Comparison of ENCODE assay signal across 13 mouse cellular contexts in genomic region chr12:9997190-9997561, GRCm38 (mm10).
A peak's percentile ranks its signal among the peaks of the same experiment; 100 is the strongest.
DNase-seq lines count a peak whose midpoint lies in the region; ATAC-seq and TF ChIP-seq lines count a peak whose summit lies in the region.
"Had no signal": no experiment of that assay in that cellular context is flagged by ENCODE, and none has a peak within 500 bp of the region (broad histone marks: within the 10 kb centered on the region; RNA-seq: fewer than 3 reads in every experiment).

No protein-coding gene starts in this region.

- no peaks in the 10 kb centered on the region for H3K9me3 ChIP-seq in intestine, embryonic 14.5 days (ENCODE audit: control insufficient read depth, low read length)
- H3K9me3 ChIP-seq in intestine, postnatal 0 days (ENCODE audit: control insufficient read depth): no peaks in the 10 kb centered on the region
- H3K9me3 ChIP-seq in forebrain, postnatal 0 days (ENCODE audit: low read length): no peaks in the 10 kb centered on the region
- H3K9me3 ChIP-seq: heart, embryonic 15.5 days; midbrain, embryonic 12.5 days had no signal

- DNase-seq in intestine, embryonic 14.5 days (ENCODE audit: low spot score): no peak
- DNase-seq in NIH3T3 (ENCODE audit: low read depth): peak; percentile 29
- no peak for DNase-seq in forebrain, postnatal 0 days
- DNase-seq in spleen, adult 12 weeks (ENCODE audit: low spot score): no peak
- DNase-seq: adrenal gland, postnatal 36 days; cerebellum, adult 11 months; lung, postnatal 10 days had no signal

- no peak overlapping the region for H3K4me2 ChIP-seq in intestine, embryonic 14.5 days (ENCODE audit: low read length)
- no peak overlapping the region; the same call in 1 of the 2 replicates for H3K4me2 ChIP-seq in intestine, postnatal 0 days (replicated peaks; ENCODE audit: low read depth)
- H3K4me2 ChIP-seq in forebrain, postnatal 0 days (ENCODE audit: low read depth): no peak overlapping the region
- H3K4me2 ChIP-seq: heart, embryonic 15.5 days; midbrain, embryonic 12.5 days had no signal

- H3K4me1 ChIP-seq in intestine, embryonic 14.5 days (replicated peaks; ENCODE audit: control insufficient read depth, insufficient read depth, low read length): peaks cover 8% of the 10 kb centered on the region; the same call in 1 of the 2 replicates
- H3K4me1 ChIP-seq in intestine, postnatal 0 days (replicated peaks; ENCODE audit: control insufficient read depth, insufficient read depth, low read length): no peaks in the 10 kb centered on the region
- peaks cover 6% of the 10 kb centered on the region for H3K4me1 ChIP-seq in embryonic fibroblast, embryonic 13.5 days (ENCODE audit: control insufficient read depth, insufficient read depth, low read length)
- no peaks in the 10 kb centered on the region for H3K4me1 ChIP-seq in forebrain, postnatal 0 days (ENCODE audit: insufficient read depth)
- H3K4me1 ChIP-seq: heart, embryonic 15.5 days; midbrain, embryonic 12.5 days had no signal

- no peaks in the 10 kb centered on the region for H3K36me3 ChIP-seq in intestine, embryonic 14.5 days (ENCODE audit: control insufficient read depth, insufficient read depth, low read length)
- no peaks in the 10 kb centered on the region for H3K36me3 ChIP-seq in intestine, postnatal 0 days (ENCODE audit: control insufficient read depth, insufficient read depth)
- no peaks in the 10 kb centered on the region for H3K36me3 ChIP-seq in forebrain, postnatal 0 days (ENCODE audit: insufficient read depth)
- H3K36me3 ChIP-seq: heart, embryonic 15.5 days; midbrain, embryonic 12.5 days had no signal

- 27% methylated on average over 9 of the region's 9 CpGs for WGBS in intestine, embryonic 14.5 days
- WGBS in intestine, postnatal 0 days: 50% methylated on average over 9 of the region's 9 CpGs
- 80% methylated on average over 9 of the region's 9 CpGs for WGBS in forebrain, postnatal 0 days

- ATAC-seq in intestine, embryonic 14.5 days (replicated peaks; ENCODE audit: low FRiP score, low TSS enrichment, low read depth): 0 out of 2 replicates have a peak, but pooled peaks have one; percentile 19
- ATAC-seq in intestine, postnatal 0 days: no peak
- peak; percentile 90 for ATAC-seq in megakaryocyte progenitor cell, adult 5-6 weeks (replicated peaks; ENCODE audit: poor library complexity)
- no peak for ATAC-seq in forebrain, postnatal 0 days
- ATAC-seq: hindbrain, postnatal 0 days had no signal

- peak overlapping the region; percentile 66 for H3K27ac ChIP-seq in intestine, embryonic 14.5 days (ENCODE audit: low read depth)
- H3K27ac ChIP-seq in intestine, postnatal 0 days (ENCODE audit: low read depth, low read length): no peak overlapping the region
- H3K27ac ChIP-seq in embryonic fibroblast, embryonic 13.5 days (ENCODE audit: insufficient read depth, low read length): peak overlapping the region; percentile 42; the same call in 1 of the 2 replicates
- no peak overlapping the region for H3K27ac ChIP-seq in forebrain, postnatal 0 days (ENCODE audit: low read depth, low read length)
- H3K27ac ChIP-seq: heart, embryonic 15.5 days; hindbrain, postnatal 0 days; midbrain, embryonic 12.5 days had no signal

- no peak for TF ChIP-seq POLR2A in embryonic fibroblast, embryonic 13.5 days (IDR thresholded peaks at IDR 0.05; ENCODE audit: low read depth, low read length)

- TF ChIP-seq CTCF in intestine, postnatal 0 days (IDR thresholded peaks at IDR 0.05; ENCODE audit: low read depth): no peak
- TF ChIP-seq CTCF in embryonic fibroblast, embryonic 13.5 days (IDR thresholded peaks at IDR 0.05; ENCODE audit: borderline replicate concordance, insufficient read depth, low read length): no peak
- no peak for TF ChIP-seq CTCF in forebrain, postnatal 0 days (IDR thresholded peaks at IDR 0.05; ENCODE audit: low read depth)

- no peaks in the 10 kb centered on the region for H3K27me3 ChIP-seq in intestine, embryonic 14.5 days (replicated peaks; ENCODE audit: control insufficient read depth, insufficient read depth, low read length)
- no peaks in the 10 kb centered on the region for H3K27me3 ChIP-seq in intestine, postnatal 0 days (replicated peaks; ENCODE audit: control insufficient read depth, insufficient read depth, low read length)
- H3K27me3 ChIP-seq in forebrain, postnatal 0 days (ENCODE audit: insufficient read depth, low read length): no peaks in the 10 kb centered on the region
- H3K27me3 ChIP-seq: heart, embryonic 15.5 days; midbrain, embryonic 12.5 days had no signal

- no peak overlapping the region for H3K4me3 ChIP-seq in intestine, embryonic 14.5 days (ENCODE audit: low read depth, low read length)
- no peak overlapping the region for H3K4me3 ChIP-seq in intestine, postnatal 0 days (ENCODE audit: low read depth, low read length)
- no peak overlapping the region for H3K4me3 ChIP-seq in embryonic fibroblast, embryonic 13.5 days (ENCODE audit: insufficient read depth, low read length)
- no peak overlapping the region for H3K4me3 ChIP-seq in forebrain, postnatal 0 days (ENCODE audit: low read depth, low read length)
- H3K4me3 ChIP-seq: heart, embryonic 15.5 days; midbrain, embryonic 12.5 days had no signal

- H3K9ac ChIP-seq in intestine, embryonic 14.5 days (ENCODE audit: low read length): no peak overlapping the region
- H3K9ac ChIP-seq in intestine, postnatal 0 days (ENCODE audit: low read depth, low read length): no peak overlapping the region
- no peak overlapping the region for H3K9ac ChIP-seq in forebrain, postnatal 0 days
- H3K9ac ChIP-seq: heart, embryonic 15.5 days; midbrain, embryonic 12.5 days had no signal

Comparison
In these comparisons a context has a peak if more than half of its experiments do, and no peak if none do; other contexts are left out.
1. ATAC-seq: peak in intestine, embryonic 14.5 days (single experiment) and megakaryocyte progenitor cell, adult 5-6 weeks (single experiment); none in intestine, postnatal 0 days (single experiment) and forebrain, postnatal 0 days (single experiment).
2. H3K27ac ChIP-seq: peak in intestine, embryonic 14.5 days (single experiment) and embryonic fibroblast, embryonic 13.5 days (single experiment); none in intestine, postnatal 0 days (single experiment) and forebrain, postnatal 0 days (single experiment).